13 mouse cellular contexts compared by ENCODE assay signal in the genomic region with DNA sequence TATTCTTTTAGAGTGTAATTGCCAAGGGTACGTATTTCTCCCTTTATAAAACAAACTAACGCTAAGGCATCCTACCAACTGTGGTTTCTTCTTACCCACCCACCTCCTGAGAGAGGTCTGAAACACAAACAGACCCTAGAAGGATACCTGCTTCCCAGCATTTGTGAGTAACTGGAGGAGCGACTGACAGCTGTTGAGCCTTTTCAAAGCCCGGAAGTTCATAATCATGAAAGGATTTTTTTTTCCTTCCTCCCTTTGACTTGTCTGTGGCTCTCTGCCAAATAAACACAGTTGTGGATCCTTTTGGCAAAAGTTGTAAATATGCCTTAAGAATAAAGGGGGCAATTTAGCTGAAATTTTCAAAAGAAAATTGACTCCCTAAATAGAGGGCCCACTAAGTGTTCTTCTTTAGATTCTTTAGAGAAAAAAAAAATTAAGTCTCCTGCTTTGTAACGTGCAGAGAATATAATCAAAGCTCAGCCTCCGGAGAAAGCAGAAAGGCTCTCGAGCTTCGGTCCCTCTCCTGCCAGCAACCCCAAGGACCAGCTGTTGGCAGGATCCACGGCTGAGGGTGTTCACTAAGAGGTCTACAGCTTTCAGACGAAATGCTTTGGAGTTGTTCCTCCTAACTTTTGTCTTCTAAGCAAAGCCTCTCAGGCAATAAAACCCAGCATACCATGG.
DNase-seq lines count a peak whose midpoint lies in the region; ATAC-seq and TF ChIP-seq lines count a peak whose summit lies in the region.
"Had no signal": no experiment of that assay in that cellular context is flagged by ENCODE, and none has a peak within 500 bp of the region (broad histone marks: within the 10 kb centered on the region; RNA-seq: fewer than 3 reads in every experiment).

No protein-coding gene starts in this region.

- H3K27me3 ChIP-seq in kidney, embryonic 15.5 days: no peaks in the 10 kb centered on the region
- no peaks in the 10 kb centered on the region for H3K27me3 ChIP-seq in midbrain, embryonic 16.5 days (ENCODE audit: control insufficient read depth, insufficient read depth, low read depth, low read length)
- H3K27me3 ChIP-seq in midbrain, embryonic 11.5 days (ENCODE audit: control insufficient read depth, insufficient read depth, low read length): no peaks in the 10 kb centered on the region

- no peak overlapping the region for H3K9ac ChIP-seq in kidney, embryonic 15.5 days
- H3K9ac ChIP-seq in midbrain, embryonic 16.5 days (ENCODE audit: low read depth, low read length): no peak overlapping the region
- no peak overlapping the region for H3K9ac ChIP-seq in midbrain, embryonic 11.5 days (ENCODE audit: low read length)

- H3K4me3 ChIP-seq in kidney, embryonic 15.5 days (replicated peaks): no peak overlapping the region
- no peak overlapping the region for H3K4me3 ChIP-seq in midbrain, embryonic 16.5 days (ENCODE audit: low read depth, low read length)
- no peak overlapping the region for H3K4me3 ChIP-seq in midbrain, embryonic 11.5 days (ENCODE audit: low read depth, low read length)
- no peak overlapping the region for H3K4me3 ChIP-seq in olfactory bulb, adult 2 months (ENCODE audit: insufficient read depth, low read depth, low read length)

- peak; percentile 7 for DNase-seq in heart, adult 8-10 months (ENCODE audit: low spot score)
- DNase-seq in heart, adult 18-20 months: no peak
- no peak for DNase-seq in kidney, postnatal 10 days
- DNase-seq in midbrain, embryonic 11.5 days (ENCODE audit: low spot score, missing footprints): no peak
- DNase-seq: adrenal gland, adult 8-10 months; cerebellum, adult 2 months; kidney, postnatal 4 days had no signal

- no peak for ATAC-seq in kidney, embryonic 15.5 days (replicated peaks; ENCODE audit: low FRiP score)
- ATAC-seq in midbrain, embryonic 16.5 days: no peak
- no peak for ATAC-seq in midbrain, embryonic 11.5 days (ENCODE audit: low FRiP score)
- ATAC-seq: CD4-positive, CD25-positive, alpha-beta regulatory T cell, adult 4 months; intestine, embryonic 16.5 days had no signal

- no peaks in the 10 kb centered on the region for H3K9me3 ChIP-seq in kidney, embryonic 15.5 days (replicated peaks)
- no peaks in the 10 kb centered on the region for H3K9me3 ChIP-seq in midbrain, embryonic 16.5 days (replicated peaks; ENCODE audit: control insufficient read depth, low read length, poor library complexity, severe bottlenecking)
- H3K9me3 ChIP-seq in midbrain, embryonic 11.5 days (ENCODE audit: control insufficient read depth, low read length): no peaks in the 10 kb centered on the region

- no peaks in the 10 kb centered on the region for H3K36me3 ChIP-seq in kidney, embryonic 15.5 days
- no peaks in the 10 kb centered on the region for H3K36me3 ChIP-seq in midbrain, embryonic 16.5 days (ENCODE audit: control insufficient read depth, insufficient read depth, low read length)
- no peaks in the 10 kb centered on the region for H3K36me3 ChIP-seq in midbrain, embryonic 11.5 days (ENCODE audit: control insufficient read depth, insufficient read depth, low read length)

- WGBS in kidney, embryonic 15.5 days: 45% methylated on average over 10 of the region's 10 CpGs
- WGBS in midbrain, embryonic 16.5 days: 42% methylated on average over 10 of the region's 10 CpGs
- 70% methylated on average over 10 of the region's 10 CpGs for WGBS in midbrain, embryonic 11.5 days
- 24% methylated on average over 10 of the region's 10 CpGs for WGBS in olfactory bulb, adult 2 months

- TF ChIP-seq POLR2A in olfactory bulb, adult 2 months (IDR thresholded peaks at IDR 0.05; ENCODE audit: insufficient read depth, low read depth, low read length): no peak

- peaks cover 8% of the 10 kb centered on the region for H3K4me1 ChIP-seq in kidney, embryonic 15.5 days
- peaks cover 3% of the 10 kb centered on the region for H3K4me1 ChIP-seq in midbrain, embryonic 16.5 days (ENCODE audit: control insufficient read depth, insufficient read depth, low read length)
- H3K4me1 ChIP-seq in midbrain, embryonic 11.5 days (ENCODE audit: control insufficient read depth, insufficient read depth, low read length): no peaks in the 10 kb centered on the region; the same call in 1 of the 2 replicates
- peaks cover 6% of the 10 kb centered on the region; the same call in 1 of the 2 replicates for H3K4me1 ChIP-seq in olfactory bulb, adult 2 months (ENCODE audit: control insufficient read depth, insufficient read depth, low read length)

- no peak overlapping the region for H3K27ac ChIP-seq in kidney, embryonic 15.5 days
- H3K27ac ChIP-seq in midbrain, embryonic 16.5 days (ENCODE audit: low read length): 0 out of 2 replicates have a peak overlapping the region, but pooled peaks have one; percentile 10
- no peak overlapping the region for H3K27ac ChIP-seq in midbrain, embryonic 11.5 days (ENCODE audit: low read depth, low read length)
- peak overlapping the region; percentile 8; the same call in 1 of the 2 replicates for H3K27ac ChIP-seq in olfactory bulb, adult 2 months (ENCODE audit: insufficient read depth, low read depth, low read length)

- peak overlapping the region; percentile 3; the same call in 1 of the 2 replicates for H3K4me2 ChIP-seq in kidney, embryonic 15.5 days
- no peak overlapping the region for H3K4me2 ChIP-seq in midbrain, embryonic 16.5 days (ENCODE audit: low read length)
- H3K4me2 ChIP-seq in midbrain, embryonic 11.5 days: no peak overlapping the region
- H3K4me2 ChIP-seq: liver, embryonic 11.5 days had no signal

- TF ChIP-seq CTCF in olfactory bulb, adult 2 months (IDR thresholded peaks at IDR 0.05; ENCODE audit: insufficient read depth, low read depth, low read length): no peak

Comparison
In these comparisons a context has a peak if more than half of its experiments do, and no peak if none do; other contexts are left out.
1. H3K27ac ChIP-seq: peak in midbrain, embryonic 16.5 days (single experiment) and olfactory bulb, adult 2 months (single experiment); none in kidney, embryonic 15.5 days (single experiment) and midbrain, embryonic 11.5 days (single experiment).